Mouse (Mus musculus): ENCODE results near the gene Pax1.

- no peak for TF ChIP-seq CTCF (IDR thresholded peaks at IDR 0.05; ENCODE audit: low read depth, low read length)
- TF ChIP-seq POLR2A (IDR thresholded peaks at IDR 0.05; ENCODE audit: extremely low read depth, insufficient read depth, low read length) = no peak
Measured at GRCm38 (mm10) chr2:147429607-147430356, 68.1 kb downstream of the Pax1 start.

All from liver, adult 2 months (tissue).